Mouse (Mus musculus): ENCODE measurements around the gene Atp6v0a4.
A peak's percentile ranks its signal among the peaks of the same experiment; 100 is the strongest.

Atp6v0a4 gene

DNA sequence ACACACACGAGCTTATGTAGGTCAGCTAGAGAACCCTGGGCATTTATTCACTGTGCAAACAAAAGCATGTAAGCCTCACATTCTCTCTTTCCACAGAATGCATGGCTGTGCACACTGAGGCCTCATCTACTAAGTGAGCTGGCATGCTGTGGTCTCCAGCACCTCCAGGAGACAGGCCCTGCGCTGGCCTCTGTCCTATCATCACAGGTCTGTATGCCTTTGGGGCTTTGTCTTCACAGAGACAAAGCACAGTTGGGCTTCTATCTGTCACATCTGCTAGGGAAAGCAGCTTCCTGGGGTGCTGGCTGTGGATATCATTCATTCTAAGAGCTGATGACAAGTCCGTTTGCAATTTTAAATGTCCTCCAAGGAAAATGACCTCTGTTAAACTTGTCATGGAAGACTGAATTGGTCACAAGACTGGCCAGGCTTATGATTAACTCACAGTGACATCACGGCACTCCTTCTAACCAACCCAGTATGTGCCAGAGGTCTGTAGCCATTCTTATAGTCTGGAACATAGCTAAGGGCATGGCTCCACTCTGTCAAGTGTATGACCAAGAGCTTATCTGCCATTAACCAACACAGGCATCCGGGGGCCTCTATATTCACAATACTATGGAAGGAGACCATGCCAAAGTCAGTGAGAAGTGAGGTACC, 52.1 kb downstream of the Atp6v0a4 start:
- no peak for DNase-seq

DNA sequence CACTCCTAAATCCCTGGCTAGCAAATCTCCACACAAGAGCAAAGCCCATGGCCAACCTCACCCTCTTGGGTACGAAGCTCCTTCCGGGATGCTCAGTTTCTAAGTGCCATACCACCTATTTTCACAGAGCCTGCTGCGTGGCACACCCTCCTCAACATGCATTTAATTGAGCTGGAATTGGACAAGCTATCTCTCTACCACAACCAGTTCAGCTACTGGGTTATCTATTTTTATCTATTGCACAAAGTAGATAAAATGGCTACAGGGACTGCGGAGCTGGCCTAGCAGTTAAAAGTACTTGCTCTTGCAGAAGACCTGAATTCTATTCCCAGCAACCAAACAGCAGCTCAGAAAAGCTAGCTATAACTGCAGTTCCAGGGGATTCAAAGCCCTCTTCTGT, 53.1 kb downstream of the Atp6v0a4 start:
- no peak for DNase-seq

DNA sequence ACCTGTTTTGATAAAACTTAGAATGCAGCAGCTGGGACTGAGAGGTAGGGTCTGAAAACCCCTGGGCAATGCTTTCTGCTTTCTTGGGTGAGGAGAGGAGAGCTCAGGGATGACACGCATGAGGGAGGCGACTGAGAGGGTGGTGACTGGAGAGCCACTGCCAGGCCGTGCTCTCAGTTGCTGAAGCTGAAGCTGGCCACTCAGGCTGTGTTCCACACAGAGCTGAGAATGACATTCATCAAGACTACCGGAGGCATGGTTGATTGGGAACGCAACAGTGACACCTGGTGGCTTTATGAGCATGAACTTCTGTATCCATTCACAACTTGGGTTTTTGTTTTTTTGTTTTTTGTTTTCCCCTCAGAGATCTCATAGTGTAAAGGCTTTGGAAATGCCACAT, 58.2 kb downstream of the Atp6v0a4 start:
- peak; percentile 54 to 67 for DNase-seq

DNA sequence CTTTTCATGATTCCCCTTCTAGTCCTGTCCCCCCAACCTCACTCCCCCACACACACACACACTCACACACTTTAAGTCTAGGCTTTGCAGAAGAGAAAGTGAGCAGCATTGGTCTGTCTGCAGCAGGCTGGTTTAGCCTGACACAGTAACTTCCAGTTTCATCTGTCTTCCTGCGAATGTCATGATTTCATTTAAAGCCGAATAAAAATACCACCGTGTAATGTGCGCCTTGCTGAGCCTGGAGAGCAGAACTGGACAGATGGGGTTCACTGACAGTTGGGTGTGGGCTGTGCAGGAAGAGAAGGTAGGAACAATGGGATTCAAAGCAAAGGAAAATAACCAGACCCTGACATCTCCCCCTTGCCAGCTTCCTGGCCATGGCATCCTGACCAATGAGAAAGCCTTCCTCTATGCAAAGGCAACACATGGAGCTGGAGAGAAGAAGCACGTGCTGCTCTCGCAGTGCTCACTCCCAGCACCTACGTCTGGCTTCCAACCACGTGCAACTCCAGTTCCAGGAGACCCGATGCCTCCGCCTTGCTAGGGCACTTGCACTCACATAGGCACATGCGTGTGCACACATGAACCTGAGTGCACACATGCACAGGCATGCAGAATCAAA, 58.8 kb downstream of the Atp6v0a4 start:
- DNase-seq, result peak; percentile 16 to 23

DNA sequence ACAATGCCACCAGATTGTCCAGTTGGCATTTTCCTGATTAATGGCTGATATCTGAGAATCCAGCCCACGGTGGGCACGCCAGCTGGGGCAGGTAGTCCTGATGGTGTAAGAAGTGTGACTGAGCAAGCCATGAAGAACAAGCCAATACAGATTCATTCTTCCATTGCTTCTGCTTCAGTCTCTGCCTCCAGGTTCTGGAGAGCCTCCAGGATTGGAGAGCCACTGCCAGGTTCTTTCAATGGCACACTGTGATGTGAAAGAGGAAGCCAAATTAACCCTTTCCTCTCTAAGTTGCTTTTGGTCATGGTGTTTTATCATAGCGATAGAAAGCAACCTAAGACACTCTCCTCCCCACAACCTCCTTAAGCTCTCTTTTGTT, 59.3 kb downstream of the Atp6v0a4 start:
- peak; percentile 60 to 64 for DNase-seq

DNA sequence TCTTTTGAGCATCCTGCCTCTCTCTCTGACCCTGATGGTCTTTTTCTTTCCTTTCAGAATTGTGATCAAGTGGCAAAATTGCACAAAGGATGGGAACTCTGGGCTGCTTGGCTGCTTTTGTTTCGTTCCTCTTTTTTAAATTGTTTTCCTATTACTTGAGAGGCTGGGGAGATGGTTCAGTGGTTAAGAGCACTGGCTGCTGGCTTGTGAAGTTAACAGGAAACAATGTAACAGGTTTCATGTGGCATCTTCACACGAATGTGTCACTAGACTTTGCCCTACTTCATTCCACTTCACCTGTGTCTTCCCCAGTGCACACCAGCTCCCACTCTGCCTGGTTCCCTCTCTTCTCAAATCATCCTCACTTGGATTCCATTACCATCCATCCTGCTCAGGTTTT, 59.8 kb downstream of the Atp6v0a4 start:
- no peak for DNase-seq

DNA sequence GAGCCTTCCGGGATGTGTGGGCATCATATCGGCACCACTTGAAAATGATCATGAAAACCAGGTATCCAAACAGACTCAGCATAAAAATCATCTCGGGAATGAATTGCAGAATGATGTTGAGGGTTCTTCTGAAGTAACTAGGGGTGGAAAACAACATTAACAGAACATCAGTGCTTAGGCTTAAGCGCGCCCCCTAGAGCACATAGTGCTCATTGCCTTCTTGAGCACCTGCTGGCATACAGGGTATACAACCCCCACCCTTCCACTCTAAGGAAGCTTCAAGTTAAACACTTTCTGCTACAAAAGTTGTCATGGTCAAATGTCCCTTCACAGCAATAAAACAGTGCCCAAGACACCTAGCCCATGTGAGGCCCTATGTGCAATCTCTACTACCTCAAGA, 65.6 kb downstream of the Atp6v0a4 start:
- no peak for DNase-seq

DNA sequence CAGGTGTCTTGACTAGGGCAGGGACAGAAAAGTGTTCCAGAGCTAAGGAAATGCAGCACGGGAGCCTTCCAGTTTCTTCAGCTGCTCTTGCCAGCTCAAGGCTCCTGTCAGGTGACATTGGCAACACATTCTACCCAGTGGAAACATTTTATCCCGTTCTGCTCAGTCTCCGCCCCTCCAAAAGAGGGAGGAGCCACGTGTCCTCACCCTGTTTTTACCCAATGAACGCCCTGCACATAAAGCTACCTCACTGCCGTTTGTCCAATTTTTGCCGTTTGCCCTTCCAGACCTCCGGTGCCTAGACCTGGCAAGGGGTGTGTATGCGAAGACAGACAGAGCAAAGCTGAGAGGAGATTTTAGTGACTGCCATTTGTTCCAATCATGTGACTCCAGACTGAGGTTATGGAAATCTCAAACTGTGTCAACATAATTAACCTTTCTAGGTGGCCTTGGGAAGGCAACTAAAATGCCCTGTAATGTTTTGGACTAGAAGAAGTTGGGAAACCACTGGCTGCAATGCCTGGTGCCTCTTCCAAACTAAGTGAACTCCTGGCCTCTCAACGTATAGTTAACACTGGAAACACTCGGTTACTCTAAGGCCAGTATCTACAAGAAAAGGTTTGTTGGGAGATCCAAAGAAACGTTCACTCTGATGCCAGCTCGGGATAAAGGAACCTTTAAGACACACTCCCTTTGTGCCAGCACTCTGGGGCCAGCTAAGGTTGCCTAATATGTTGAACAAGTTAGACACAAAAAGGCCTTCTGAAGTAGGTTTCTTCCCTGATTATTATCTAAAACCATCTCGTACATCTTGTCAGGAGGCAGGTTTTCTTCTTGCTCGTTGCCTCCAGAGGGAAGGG, 68.7 kb downstream of the Atp6v0a4 start:
- DNase-seq, result no peak

DNA sequence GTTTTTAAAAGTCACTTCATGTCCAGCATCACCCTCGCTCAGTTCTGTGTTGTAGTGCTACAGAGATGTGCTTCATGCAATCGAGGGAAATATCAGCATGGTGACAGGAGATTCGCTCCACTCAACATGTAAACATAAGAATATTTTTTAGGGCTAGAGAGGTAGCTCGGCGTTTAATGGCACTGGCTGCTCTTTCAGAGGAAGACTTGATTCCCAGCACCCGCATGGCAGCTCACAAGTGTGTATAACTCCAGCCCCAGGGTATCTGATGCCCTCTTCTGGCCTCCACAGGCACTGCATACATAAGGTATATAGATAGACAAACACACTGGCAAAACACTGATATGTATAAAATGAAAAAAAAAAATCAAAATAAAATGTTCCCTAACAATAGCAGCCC, 74.8 kb downstream of the Atp6v0a4 start:
- no peak for DNase-seq

DNA sequence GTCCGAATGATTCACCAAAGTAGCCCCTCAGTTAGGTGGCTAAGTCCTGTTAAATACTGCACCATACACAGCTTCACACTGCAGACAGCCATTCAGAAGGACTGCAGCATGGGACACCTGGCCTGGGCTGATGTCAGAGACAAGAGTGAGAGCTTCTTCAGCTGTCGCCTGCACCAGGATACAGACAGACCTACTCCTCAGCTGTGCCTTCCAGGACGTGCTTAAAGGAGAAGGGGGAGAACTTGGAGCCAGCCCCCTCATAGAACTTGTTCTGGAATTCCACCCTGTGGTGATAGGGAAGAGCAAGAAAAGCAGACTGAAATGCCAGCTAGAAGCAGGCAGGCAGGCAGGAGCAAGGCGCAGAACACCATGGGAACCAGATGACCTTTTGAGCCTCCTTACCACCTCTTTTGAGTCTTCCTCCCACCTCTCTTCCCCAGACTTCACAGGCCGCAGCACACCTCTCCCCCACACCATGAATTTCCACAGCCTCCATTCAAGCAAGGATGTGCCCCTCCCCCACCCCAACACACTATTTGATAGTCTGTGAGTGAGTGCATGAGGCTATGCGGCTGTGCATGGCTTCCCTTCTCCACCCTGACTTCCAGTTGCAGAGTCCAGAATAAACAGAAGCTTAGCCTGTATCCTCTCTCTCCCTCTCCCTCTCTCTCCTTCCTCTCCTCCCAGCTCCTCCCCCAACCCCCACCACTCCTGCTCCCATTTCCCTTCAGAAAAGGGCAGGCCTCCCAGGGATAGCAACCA, 75.4 kb downstream of the Atp6v0a4 start:
- no peak for DNase-seq

DNA sequence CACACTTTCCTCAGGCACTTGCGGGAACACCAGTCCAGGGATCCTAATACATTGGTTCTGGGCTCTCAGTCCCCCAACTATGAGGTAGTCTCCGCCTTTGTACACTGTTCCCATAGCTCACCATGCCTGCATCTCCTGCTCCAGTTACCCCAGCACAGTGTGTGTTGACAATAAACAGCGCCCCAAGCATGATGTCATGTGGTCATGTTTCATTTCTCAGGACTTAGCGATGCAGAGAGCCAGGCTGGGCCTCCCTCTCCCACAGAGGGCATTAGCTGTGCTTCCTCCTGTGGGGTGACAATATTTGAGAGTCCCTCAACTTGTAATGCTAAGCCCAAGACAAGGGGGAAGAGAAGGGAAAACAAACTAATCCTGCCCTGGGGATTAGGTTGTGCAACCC, 76.4 kb downstream of the Atp6v0a4 start:
- DNase-seq, result no peak

DNA sequence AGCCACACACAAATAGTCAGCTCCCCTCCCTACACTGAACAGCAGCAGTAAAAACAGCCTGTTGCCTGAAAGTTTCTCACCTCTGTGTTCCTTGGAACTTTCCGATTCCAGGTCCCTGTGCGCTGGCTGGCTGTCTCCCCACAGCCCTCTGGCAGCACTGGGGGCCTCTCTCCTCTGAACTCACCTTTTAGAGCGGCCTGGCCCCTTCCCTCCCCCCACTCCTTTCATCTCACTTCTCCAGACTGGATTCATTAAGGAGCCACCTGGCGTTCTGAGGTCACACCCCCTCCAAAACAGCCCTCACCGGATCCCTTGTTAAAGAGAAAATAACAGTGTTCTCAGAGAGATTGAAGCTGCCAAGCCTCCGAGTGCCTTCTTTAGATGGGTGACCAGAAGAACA, 77.5 kb downstream of the Atp6v0a4 start, which contains the start of gene Svopl:
Gene Svopl (minus strand): TSS at position 159 of the 400 bp plus-strand sequence.
- no peak for DNase-seq

DNA sequence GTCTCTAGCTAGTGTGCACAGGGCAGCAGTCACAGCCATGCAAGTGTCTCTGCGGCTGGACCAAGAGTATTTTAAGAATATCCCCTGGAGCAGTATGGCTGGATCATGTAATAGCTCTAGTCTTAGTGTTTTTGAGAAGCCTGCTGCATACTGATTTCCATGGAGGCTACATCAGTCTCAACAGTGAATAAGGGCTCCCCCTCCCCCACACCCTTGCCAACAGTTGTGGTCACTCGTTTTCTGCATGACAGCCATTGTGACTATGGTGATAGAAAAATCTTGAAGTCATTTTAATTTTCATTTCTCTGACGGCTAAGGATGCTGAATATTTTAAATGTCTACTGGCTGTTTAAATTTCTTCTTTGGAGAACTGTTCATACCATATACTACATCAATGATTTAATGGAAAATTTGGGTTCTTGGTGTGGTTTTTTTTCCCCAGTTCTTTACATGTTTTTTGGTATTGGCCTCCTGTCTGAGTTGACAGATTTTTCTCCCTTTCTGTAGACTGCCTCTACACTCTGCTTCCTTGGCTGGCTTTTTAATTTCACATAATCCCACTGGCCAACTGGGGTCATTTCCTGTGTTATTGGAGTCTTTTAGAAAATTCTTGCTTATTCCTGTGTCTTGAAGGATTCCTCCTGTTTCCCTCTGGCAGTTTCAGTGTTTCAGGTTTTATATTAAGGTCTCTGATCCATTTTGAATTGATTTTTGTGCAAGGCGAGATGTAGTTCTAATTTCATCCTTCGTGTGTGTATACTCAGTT, 91.4 kb downstream of the Atp6v0a4 start:
- no peak for DNase-seq

DNA sequence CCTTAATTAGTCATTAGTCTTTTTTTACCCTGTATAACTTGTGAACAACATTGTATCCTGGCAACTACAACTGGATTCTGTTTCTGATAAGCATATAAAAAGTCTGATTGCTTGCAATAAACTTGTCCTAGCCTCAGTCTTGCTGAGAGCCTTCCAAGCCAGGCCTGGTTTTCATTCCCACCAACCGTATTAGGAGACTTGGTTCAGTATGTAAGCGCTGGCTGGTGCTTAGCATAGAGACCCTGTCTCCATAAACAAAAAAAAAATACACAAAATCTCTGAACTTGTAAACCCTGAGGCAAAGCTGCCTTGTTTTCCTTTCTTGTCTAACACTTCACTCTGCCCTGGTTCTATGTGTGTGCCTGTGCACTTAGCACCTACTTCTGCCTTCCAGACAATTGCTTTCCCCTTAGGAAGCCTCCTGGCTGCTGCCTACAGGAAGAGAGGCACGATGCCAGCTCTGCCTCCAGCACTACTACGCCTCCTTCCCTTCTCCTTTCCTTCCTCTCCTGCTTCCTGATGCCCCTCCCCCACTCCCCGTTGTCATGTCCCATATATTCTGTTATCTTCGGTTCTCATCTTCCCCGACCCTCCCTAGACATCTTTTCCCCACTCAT, 92.4 kb downstream of the Atp6v0a4 start:
- no peak for DNase-seq

DNA sequence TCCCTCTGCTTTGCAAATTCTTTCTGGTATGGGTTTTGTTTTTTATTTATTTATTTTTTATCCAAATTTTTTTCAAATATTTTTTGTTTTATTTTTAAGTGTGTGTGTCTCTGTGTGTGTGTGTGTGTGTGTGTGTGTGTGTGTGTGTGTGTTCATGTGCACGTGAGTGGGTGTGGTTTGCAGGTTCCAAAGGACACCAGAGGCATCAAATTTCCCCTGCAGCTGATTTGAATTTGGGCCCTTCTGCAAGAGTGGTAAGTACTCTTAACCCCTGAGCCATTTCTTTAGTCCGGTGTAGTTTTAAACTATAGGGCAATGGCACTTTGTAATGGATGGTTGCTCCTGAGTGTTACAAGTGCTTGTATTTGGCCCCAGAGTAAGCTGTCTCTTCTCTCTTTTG, 96.2 kb downstream of the Atp6v0a4 start:
- no peak for DNase-seq

DNA sequence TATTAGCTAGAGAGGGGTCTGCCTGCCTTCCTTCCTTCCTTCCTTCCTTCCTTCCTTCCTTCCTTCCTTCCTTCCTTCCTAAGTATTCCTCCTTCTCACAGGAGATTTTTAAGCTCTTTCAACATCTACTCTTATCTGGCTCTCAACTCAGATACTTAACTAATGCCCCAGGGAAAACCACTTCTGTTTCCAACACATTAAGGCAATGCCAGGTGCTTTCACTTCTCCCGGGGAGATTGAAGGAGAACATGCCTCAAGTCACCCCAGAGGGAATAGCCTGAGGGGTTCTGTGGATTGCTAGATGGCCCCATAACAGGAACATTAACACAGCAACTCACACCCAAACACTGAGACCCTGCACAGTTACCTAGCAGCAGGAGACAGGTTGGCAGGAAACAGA, 96.6 kb downstream of the Atp6v0a4 start:
- DNase-seq, result no peak

DNA sequence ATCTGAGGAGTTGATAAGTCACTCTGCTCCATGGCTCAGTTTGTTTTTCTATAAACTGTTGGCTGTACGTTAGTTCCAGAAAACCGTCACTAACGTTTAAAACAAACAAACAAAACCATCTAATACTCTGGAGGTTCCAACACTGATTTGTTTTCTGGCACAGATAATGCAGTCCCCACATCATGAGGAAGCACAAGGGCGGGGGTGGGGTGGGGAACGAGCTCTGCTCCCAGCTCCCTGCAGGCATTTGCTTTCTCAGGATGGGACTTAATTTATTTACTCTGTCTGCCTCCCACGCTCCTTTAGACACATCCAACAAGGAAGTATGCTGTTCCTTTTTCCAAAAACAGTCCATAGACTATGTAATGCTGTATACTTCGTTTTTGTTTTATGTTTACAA, 101.1 kb downstream of the Atp6v0a4 start:
- DNase-seq, result no peak

DNA sequence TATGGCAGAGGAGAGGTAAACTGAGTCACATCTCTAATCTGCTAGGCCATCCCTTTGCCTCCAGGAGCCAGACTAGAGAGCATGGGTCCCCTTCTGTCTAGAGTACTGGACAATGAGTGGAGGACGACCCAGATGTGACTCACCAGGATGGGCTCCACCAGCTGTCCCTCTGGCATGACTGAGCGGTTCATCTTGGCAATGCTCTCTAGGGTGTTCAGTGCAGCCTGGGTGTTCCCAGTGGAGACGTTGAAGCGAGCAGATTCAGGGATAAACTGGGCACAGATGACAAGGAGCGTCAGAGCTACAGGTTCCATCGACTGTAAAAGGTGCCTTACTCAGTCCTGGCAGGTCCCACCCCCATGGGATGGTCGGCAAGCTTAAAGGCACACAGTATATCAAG, 103.0 kb downstream of the Atp6v0a4 start:
- DNase-seq, result no peak

DNA sequence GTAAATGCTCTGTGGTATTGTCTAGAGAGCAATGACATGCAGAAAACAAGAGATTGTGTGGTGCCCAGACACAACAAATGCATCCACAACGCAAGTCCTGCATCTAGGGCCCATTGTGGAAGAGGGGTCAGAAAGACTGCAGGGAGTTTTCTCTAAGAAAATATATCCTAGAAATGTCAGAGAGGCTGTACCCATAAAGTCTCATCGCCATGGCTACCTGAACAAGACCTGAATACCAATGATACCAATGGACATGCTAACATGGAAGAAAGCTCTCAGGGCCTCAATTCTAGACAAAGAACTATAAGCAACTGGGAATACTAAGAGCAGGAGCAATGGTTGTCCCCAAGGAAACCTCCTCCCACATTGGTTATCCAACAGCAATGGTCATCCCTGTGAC, 111.6 kb downstream of the Atp6v0a4 start:
- DNase-seq, result no peak

DNA sequence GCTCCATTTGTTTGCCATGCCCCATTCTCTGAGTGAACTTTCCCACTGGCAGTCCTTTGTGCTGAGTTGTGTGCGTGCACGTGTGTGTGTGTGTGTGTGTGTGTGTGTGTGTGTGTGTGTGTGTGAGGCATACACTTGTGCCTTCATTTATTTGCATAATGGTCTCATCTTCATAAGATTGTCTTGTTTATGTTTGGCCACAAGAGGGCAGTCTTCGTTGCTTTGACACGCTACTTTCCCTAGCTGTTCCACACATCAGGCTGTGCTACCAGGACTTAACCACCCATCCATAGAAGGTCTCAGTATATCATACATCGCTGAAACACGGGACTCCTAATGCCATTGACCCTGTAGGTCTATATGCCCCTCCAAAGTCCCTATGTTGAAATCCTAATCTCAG, 116.9 kb downstream of the Atp6v0a4 start:
- DNase-seq, result peak; percentile 20 to 36
